In the genomic region with DNA sequence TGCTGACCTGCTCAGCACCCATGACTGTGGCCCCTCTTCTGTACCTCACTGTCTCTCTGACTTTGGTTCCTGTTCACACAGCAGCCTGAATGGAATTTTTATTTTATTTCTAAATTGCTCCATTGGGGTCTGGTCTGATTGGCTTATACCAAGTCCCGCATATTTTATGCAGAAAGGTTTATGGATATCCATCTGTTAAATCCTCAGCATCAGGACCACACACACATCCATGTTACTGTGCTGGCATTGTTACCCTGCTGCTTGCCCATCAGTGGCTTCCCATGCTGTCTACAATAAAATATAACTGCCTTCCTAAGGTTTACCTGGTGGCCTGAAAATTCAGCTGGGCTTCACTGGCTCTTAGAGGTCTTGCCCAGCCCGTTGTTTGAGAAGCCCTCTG, we compare ENCODE assay signal across 25 mouse cellular contexts.
"Had no signal": no experiment of that assay in that cellular context is flagged by ENCODE, and none has a peak within 500 bp of the region (broad histone marks: within the 10 kb centered on the region; RNA-seq: fewer than 3 reads in every experiment).

No protein-coding gene starts in this region.

- H3K9ac ChIP-seq: limb, embryonic 12.5 days; limb, embryonic 15.5 days; liver, embryonic 14.5 days; liver, postnatal 0 days; lung, embryonic 14.5 days; midbrain, embryonic 12.5 days; neural tube, embryonic 12.5 days had no signal

- H3K4me3 ChIP-seq: layer of hippocampus, adult 2 months; left cerebral cortex, adult 2 months; limb, embryonic 12.5 days; limb, embryonic 15.5 days; midbrain, embryonic 12.5 days; neural tube, embryonic 12.5 days had no signal

- DNase-seq: kidney, adult 11 months; kidney, adult 9 months; kidney, postnatal 25 days; layer of hippocampus, adult 9-11 months; left cerebral cortex, postnatal 4 days; liver, postnatal 0 days; lung, embryonic 14.5 days; right cerebral cortex, adult 18-20 months; right cerebral cortex, postnatal 14 days; right cerebral cortex, postnatal 4 days; thymus, adult 2 months; thymus, postnatal 14 days; thymus, postnatal 4 days had no signal

- H3K27ac ChIP-seq: kidney, postnatal 0 days; layer of hippocampus, adult 2 months; left cerebral cortex, adult 2 months; limb, embryonic 12.5 days; limb, embryonic 15.5 days; liver, embryonic 14.5 days; macrophage; midbrain, embryonic 12.5 days; neural tube, embryonic 12.5 days; stomach, postnatal 0 days had no signal

- H3K27me3 ChIP-seq: limb, embryonic 15.5 days; midbrain, embryonic 12.5 days; neural tube, embryonic 12.5 days had no signal

- H3K36me3 ChIP-seq: limb, embryonic 12.5 days; limb, embryonic 15.5 days; midbrain, embryonic 12.5 days; neural tube, embryonic 12.5 days had no signal

- H3K4me1 ChIP-seq: neural tube, embryonic 12.5 days had no signal

- ATAC-seq: liver, postnatal 0 days; lung, postnatal 0 days had no signal

- H3K4me2 ChIP-seq: limb, embryonic 12.5 days; limb, embryonic 15.5 days; liver, embryonic 11.5 days; lung, embryonic 14.5 days; midbrain, embryonic 12.5 days; neural tube, embryonic 12.5 days had no signal

- H3K9me3 ChIP-seq: limb, embryonic 12.5 days; limb, embryonic 15.5 days; midbrain, embryonic 12.5 days; neural tube, embryonic 12.5 days had no signal
